Mouse (Mus musculus) right cerebral cortex, adult 2 months (tissue): ENCODE measurements around the gene Cd72.

Source experiments
- DNase-seq, 2 experiments: peaks; one replicate each; pipeline ENCODE4 v3.0.0; 2021 to 2022; ENCODE audit warnings: low spot score in 2 of 2

The Cd72 gene

GRCm38 (mm10) chr4:43478534-43478858 lies 24.1 kb upstream of the Cd72 start:
- DNase-seq, result no peak

DNA sequence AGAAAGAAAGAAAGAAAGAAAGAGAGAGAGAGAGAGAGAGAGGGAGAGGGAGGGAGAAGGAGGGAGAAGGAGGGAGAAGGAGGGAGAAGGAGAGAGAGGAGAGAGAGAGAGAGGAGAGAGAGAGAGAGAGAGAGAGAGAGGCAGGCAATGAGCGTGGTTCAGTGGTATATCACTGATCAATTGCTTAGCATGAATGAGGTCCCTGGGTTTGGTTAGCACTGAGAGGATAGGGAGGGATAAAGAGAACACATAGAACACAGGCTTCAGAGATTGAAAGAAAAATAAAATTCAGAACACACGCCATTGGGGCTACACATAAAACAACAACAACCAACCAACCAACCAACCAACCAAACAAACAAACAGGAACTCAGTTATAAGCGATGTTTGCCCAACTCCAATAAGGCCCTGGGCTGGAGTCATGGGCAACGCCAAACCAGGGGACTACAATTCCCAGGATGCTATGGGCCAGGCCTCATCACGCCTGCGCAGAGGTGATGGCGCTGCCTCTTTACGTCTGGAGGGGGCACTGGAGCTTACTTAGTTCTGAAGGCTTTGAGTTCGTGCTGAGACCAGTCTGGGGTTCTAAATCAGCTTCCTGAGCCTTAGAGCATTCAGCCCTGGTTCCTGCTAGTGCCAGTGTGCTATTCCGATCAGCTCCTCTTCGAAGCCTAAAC lies 23.6 kb upstream of the Cd72 start:
- DNase-seq, result peak; percentile 85 to 88

DNA sequence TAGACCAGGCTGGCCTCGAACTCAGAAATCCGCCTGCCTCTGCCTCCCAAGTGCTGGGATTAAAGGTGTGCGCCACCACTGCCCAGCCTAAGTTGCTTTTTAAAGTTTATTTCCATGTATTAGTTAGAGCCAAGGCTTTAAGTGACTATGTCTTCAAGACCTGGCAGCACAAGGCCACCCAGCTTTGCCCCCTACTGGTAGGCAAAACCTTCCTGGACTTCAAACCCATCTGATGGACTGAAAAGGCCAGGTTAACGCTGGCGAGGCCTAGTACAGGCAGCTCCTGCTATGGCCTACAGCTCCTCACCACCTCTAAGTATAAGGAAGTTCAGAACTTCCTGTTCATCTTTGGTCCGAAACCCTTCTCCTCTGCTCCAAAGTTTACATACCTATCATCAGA lies 22.2 kb upstream of the Cd72 start:
- no peak for DNase-seq

- no peak for DNase-seq
Measured at GRCm38 (mm10) chr4:43473636-43474035, 19.2 kb upstream of the Cd72 start.

- no peak for DNase-seq
Measured at GRCm38 (mm10) chr4:43470301-43470700, 15.9 kb upstream of the Cd72 start.

DNA sequence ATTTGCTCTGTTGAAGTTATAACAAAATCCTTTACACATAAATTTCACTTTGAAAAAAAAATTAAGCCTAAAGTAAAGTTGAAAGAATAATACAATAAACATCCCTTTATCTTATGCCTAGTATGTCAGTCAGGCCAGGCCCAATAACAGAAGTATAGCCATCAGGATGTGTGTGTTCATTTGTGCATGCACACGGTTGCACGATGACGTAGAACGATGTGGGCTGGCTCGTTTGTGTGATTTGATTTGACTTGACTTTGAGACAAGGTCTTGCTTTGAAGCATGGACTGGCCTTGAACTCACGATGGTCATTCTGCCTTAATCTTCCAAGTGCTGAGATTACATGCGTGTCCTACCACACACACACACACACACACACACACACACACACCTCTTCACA lies 12.4 kb upstream of the Cd72 start:
- no peak for DNase-seq

DNA sequence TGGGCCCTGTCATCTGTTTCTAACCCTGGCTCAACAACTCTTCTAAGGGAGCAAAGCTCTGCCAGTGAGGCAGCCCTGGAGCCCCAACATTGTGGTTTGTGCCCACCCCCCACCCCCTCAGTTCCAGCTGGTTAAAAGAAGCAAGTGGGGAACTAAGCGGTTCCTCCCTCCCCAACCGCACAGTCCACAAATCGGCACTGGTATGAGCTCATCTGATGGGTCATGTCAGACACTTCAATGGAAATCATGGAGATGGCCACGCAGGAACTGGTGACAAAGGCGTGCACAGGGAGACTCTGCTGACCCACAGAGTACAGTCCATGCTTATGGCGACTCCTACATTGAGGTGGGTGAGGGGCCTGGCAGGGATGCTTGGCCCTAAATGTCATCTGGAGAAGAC lies 11.5 kb upstream of the Cd72 start:
- no peak for DNase-seq

- no peak for DNase-seq
Measured at GRCm38 (mm10) chr4:43463102-43463501, 8.7 kb upstream of the Cd72 start.

GRCm38 (mm10) chr4:43457124-43457523 lies 2.7 kb upstream of the Cd72 start:
- DNase-seq, result no peak

- DNase-seq, result no peak
Measured at GRCm38 (mm10) chr4:43456470-43456869, 2.0 kb upstream of the Cd72 start.

DNA sequence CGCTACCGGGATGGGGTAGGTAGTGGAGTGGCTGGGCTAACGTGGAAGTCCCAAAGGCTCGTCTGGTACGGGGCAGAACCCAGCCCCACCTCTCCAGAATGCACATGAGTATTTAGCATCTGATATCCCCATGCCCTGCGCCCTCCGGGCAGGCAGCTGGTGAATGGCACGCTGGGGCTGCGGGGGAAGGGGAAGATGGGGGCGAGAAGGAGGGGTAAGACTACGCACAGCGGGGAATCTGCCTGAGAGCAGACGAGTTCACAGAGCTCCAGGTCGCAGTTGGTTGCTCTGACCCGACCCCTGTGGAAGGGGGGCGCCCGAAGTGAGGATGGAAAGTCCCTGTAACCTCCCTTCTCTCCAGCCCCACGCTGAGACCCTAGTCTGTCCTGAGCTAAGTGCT lies 1.0 kb downstream of the Cd72 start:
- DNase-seq, result no peak

DNA sequence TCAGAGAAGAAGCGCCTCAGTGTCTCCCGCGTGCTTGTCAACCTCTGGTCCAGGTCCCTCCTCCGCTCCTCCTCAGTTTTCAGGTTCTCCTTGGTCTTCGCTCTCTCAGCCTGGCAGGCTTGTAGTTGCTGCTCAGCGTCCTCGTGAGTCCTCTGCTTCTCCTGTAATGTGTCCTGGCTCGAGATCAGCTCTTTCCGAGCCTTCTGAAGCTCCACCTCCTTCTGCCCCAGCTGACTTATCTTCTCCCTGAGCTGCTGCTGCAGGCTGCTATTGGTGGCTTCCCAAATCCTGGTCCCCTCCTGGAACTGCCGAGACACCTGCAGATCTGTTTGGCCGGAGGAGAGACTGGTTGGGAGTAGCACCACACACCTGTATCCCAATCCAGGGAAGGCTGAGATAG lies 2.1 kb downstream of the Cd72 start:
- DNase-seq, result no peak

DNA sequence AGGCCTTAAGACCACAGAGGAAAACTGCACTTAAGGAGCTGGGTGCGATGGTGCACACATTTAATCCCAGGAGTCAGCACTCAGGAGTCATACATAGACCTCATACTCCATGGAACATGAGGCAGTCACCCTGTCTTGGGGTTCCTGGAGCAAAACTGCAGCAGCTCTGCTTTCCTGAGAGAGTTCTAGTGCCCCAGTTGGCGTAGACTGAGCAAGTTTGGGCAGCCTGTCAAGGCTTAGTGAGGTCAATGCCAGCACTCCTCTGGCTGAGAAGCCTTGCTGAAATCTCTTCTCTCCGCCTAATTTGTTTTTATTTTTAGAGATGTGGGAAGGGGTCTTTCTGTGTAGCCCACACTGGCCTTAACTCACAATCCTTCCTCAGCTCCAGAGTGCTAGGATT lies 5.9 kb downstream of the Cd72 start:
- peak in 1 of 2 experiments; percentile 9 for DNase-seq

DNA sequence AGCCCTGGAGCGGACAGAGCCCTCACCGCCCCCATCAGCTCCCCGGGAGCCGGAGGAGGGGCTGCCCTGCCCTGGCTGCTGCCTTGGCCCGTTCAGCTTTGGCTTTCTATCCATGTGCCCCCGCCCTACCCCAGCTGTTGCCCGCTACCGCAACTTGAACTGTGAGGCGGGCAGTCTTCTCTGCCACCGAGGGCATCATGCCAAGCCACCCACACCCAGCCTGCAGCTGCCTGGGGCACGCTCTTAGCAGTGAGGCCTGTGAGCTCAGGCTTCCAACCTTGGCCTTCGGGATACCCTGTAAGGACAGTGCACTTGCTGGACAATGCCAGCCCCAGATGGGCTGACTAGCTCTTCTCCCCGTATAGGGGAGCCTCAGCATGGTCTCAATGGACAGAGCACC lies 7.2 kb downstream of the Cd72 start:
- no peak for DNase-seq

DNA sequence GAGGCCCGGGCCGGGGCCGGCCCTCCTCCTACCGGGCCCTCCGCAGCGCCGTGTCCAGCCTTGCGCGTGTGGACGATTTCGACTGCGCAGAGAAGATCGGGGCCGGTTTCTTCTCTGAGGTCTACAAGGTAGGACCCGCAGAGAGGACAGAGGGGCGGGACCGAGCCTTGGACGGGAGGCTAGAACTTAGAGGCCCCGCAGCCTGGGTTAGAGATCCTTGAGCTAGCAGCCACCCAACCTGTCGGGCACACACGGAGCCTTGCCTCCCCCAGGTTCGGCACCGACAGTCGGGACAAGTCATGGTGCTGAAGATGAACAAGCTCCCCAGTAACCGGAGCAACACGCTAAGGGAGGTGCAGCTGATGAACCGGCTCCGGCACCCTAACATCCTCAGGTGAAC lies 10.9 kb downstream of the Cd72 start:
- no peak for DNase-seq

- peak; percentile 65 to 75 for DNase-seq
Measured at GRCm38 (mm10) chr4:43442456-43443361, 11.7 kb downstream of the Cd72 start.

- peak; percentile 100 for DNase-seq
Measured at GRCm38 (mm10) chr4:43442044-43442443, 12.4 kb downstream of the Cd72 start.

GRCm38 (mm10) chr4:43441639-43442038 lies 12.8 kb downstream of the Cd72 start, which contains the start of gene Tesk1:
TSS of gene Tesk1 (plus strand) at chr4:43441939.
- DNase-seq, result no peak

DNA sequence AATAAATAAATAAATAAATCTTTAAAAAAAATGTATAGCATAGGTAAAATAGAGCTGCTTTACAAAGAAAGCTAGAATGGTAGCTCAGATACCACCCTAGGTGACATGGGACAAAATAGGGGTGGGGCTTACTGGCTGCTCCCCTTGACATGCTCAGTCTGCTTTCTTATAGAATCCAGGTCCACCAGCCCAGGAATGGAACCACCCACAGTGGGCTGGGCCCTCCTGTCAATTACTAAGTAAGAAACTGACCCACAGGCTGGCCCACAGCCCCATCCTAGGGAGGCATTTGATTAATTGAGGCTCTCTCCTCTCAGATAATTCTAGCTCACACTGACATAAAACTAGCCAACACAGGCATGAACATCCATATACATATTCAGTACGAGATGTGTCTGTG lies 21.6 kb downstream of the Cd72 start:
- DNase-seq, result no peak

- DNase-seq, result peak; percentile 83 to 85
Measured at GRCm38 (mm10) chr4:43431690-43432089, 22.7 kb downstream of the Cd72 start.

GRCm38 (mm10) chr4:43428946-43429345 lies 25.5 kb downstream of the Cd72 start, which contains the start of gene Fam166b:
TSS of gene Fam166b (minus strand) at chr4:43429134.
- no peak for DNase-seq

GRCm38 (mm10) chr4:43428180-43428861 lies 26.1 kb downstream of the Cd72 start:
- no peak for DNase-seq
